Mouse (Mus musculus) gastrocnemius, postnatal 36 days (tissue): ENCODE results near the gene Galntl6. TPM values are rescaled to one million over a fixed set of nuclear protein-coding genes. Genes with fewer than 3 reads are reported as not detected.

Experiments used
- DNase-seq, 2 experiments: peaks; one replicate each; pipeline ENCODE4 v3.0.0; 2022
- intact Hi-C: fragments of 180-260 bp; cut with DNase I; formaldehyde crosslinking; loops from one replicate; pipeline ENCODE4 v1.15.1; 2025
- total RNA-seq, 2 experiments: library from RNA; stranded (reverse); gene quantifications; 2 replicates each; pipeline ENCODE4 v1.2.3; 2021

Gene Galntl6
- total RNA-seq, 2 experiments from 2014 or later: not detected

DNA sequence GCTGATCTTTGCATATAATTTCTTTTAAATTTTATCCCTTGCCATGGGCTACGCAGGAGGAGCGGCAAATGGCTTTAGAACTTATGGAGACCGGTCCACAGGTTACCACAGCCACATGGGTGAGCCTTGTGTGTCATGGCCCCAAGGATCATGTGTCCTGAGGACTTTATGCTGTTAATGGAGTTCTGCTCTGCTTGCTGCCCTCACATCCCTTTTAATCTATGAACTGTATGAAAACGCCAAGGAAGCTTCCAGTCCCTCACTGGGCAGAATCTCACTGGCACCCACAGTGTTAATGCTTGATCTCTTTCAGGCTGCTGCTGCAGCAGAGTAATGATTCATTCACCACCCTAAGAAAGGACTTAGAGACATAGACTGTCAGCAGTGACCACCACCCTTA lies 935.1 kb downstream of the Galntl6 start:
- no peak for DNase-seq
- intact Hi-C loops: no loop called here

GRCm38 (mm10) chr8:57974093-57974492 lies 938.3 kb downstream of the Galntl6 start:
- no peak for DNase-seq
- intact Hi-C loops: no loop called here

GRCm38 (mm10) chr8:57972832-57973231 lies 939.6 kb downstream of the Galntl6 start:
- DNase-seq: no peak
- intact Hi-C loops: no loop called here

- no peak for DNase-seq
- intact Hi-C loops: no loop called here
Measured at GRCm38 (mm10) chr8:57966676-57967075, 945.8 kb downstream of the Galntl6 start.

DNA sequence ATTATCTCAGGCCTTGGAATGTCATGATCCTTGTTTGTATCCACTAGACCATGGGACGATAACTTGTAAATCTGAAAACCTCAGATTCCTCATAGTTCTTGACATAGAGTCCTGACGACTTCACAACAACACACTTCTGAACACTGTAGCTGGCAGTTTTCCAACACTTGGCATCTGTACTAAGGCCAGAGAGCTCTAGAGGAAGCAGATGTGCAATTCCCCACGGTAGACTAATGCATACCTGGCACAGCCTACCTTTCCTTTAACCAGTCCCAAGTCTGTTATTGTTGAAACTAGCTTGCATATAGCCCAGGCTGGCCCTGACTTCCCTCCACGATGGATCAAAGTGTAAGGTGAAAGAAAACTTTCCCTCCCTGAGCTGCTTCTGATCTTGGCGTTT lies 946.9 kb downstream of the Galntl6 start:
- intact Hi-C loops: no loop called here
- DNase-seq: no peak

DNA sequence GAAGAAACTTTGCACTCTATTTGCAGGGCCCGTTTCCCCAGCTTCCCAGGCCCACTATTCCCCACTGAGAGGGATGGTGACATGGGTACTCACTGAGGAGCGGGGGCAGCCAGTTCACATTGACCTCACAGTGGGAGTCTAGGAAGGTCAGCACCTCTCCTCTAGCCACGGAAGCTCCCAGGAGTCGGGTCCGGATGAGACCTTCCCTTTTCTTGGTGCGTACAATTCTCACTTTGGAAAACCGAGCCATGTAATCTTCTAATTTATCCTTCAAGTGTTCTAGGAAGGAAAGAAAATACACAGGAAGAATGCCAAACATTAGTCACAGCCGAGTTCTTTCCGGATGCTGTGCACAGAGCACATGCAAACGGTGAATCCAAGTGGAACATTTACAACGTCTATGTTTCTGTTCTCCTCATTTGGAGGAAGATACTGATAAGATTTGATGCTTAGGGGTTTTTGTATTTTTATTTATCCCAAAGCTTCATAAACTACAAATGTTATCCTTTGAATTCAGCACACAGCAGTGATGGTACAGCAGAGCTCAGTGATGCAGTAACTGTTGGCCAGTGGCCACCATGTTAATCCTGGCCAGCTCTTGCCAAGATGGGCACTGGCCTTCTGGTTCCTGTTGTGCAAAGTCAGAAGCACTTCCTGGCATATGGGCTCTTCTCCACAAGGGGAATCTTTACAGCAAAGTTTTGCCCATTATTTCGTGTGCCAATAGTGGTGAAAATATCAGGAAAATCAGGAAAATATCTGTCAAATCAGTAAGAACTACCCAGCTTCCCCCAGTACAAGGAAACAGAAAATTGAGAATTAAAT lies 949.9 kb downstream of the Galntl6 start:
- intact Hi-C loops: no loop called here
- DNase-seq: no peak

GRCm38 (mm10) chr8:57959136-57959535 lies 953.3 kb downstream of the Galntl6 start:
- intact Hi-C loops: no loop called here
- no peak for DNase-seq

DNA sequence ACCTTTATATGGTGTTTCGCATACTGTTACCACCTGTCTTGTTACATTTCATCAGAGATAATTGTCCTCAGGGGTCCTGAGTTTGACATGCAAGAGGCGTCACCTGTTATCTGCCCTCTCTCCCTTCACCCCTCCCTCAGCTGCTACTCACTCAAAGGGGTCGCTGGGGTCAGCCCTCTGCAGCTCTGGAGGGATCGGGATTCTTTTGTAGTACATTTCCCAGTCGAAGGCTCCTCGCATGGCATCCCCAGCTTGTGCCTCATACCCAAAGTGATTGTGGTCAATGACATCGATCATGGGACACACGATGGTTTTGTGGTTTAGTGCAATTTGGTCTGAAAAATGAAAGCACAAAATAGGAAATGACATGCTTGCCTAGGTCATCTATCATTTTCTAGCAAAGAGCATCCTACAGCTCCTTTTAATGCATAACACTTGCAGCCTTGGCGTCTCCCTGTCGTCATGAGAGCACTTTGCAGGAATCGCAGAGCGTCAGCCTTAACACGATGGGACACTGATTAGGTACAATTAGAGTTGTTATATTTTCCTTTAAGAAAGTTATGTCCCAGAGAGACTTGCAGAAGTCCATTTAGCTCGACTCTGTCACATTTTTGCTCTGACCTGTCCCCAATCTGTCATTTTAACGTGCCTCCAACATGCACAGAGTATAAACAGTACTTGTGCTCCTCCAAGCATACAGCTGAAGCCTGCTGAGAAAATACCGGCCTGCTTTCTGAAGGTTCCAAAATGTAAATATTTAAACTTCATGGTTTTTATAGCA lies 954.1 kb downstream of the Galntl6 start:
- intact Hi-C loops: no loop called here
- DNase-seq: no peak

DNA sequence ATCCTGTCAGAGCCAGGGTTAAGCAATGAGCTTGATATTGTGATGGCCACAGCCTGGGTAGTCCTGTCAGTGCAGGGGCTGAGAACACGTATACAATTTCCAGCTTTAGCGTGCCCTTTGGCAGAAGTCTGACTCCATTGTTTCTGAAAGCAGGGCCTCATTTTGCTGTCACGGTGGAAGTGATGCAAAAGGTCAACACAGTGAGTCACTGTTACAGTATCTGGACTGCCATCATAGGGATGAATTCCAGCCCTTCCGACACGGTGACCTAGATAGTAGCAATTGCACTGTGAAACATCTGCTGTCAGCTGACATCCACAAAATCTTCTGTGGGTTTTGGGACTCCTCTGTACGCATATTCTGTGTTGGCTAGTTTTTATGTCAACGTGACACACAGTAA lies 956.9 kb downstream of the Galntl6 start:
- intact Hi-C loops: no loop called here
- no peak for DNase-seq

DNA sequence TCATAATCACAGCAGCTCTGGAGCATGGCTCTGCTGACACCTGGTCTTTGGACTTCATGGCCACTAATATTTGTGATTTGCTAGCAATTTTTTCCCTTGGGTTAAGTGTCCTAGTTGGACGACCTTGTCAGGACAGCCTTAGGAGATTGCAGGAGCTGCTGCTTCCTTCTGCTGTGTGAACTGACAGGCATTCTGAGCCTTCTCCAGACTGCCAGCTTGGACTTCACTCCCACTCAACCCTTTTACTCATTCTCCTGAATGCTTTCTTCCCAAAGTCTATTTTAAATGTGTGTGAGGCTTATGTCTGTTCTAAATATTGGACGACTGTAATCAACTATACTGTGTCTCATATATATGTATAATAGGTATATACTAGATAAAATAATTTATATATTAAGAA lies 971.3 kb downstream of the Galntl6 start:
- intact Hi-C loops: no loop called here
- DNase-seq: no peak

DNA sequence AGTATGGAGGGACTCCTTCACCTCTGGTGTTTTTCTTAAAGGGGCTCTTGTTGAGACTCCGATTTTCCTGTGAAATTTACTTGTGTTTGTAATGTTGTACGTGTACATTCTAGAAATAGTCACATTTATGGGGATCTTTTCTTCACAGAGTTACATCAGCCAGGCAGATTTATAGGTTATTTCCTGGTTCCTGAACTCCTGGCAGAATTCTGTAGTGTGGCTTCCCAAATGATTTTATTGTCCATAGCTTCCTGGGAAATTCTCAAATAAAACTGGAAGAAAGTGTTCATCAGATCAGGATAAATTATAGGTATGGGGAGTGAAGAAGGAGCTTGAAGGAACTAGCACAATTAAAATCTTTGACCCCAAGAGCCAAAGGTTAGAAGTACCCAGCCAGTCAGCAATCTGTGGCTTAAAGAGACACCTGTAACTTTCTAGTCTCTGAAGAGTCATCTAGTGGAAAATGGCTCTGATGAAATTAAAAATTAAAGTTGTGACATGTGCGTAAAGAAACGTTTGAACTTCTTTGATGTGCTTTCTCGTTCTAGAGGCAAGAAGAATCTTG lies 972.5 kb downstream of the Galntl6 start:
- no peak for DNase-seq
- intact Hi-C loops: no loop called here

DNA sequence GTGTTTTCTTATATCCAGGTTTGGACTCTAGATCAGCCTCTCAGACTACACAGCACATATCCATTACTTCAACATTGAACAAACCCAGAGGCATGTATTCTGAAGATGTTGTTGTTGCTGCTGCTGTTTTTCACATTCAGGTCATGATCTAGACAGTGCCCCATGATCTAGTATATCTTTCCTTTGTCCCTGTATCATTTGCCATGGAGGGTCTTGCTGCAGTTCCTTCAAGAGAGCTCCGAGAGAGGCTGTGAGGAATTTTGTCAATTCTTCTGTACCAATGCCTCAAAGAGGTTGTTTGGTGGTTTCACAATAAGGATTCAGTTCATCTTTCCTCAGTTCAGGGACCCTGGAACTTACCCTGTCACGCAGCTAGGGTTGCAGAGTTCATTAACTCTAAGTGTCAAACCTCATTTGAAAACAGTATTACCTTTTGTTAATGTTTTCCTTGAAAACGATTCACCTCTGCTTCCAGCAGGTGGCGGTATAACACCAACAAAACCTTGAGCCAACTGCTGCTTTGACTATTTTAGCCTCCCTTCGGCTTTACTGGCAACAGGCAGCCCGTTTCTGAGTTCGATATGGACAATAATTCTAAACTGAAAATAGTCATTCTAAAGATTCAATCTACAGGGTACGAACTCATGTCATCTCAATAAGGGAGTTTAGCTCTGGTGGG lies 973.1 kb downstream of the Galntl6 start:
- intact Hi-C loops: no loop called here

GRCm38 (mm10) chr8:57927074-57927473 lies 985.4 kb downstream of the Galntl6 start:
- intact Hi-C loops: no loop called here
- DNase-seq: no peak

More for the DNA sequence above, 973.1 kb downstream of the Galntl6 start:
- DNase-seq: peak in 1 of 2 experiments; percentile 9

GRCm38 (mm10) chr8:57923556-57923955 lies 988.9 kb downstream of the Galntl6 start:
- intact Hi-C loops: no loop called here
- DNase-seq: no peak

GRCm38 (mm10) chr8:57923130-57923529 lies 989.3 kb downstream of the Galntl6 start:
- intact Hi-C loops: no loop called here
- DNase-seq: no peak

- intact Hi-C loops: no loop called here
- DNase-seq: no peak
Measured at GRCm38 (mm10) chr8:57922214-57923070, 990.0 kb downstream of the Galntl6 start.

GRCm38 (mm10) chr8:57920326-57920903 lies 992.0 kb downstream of the Galntl6 start:
- intact Hi-C loops: no loop called here
- no peak for DNase-seq

DNA sequence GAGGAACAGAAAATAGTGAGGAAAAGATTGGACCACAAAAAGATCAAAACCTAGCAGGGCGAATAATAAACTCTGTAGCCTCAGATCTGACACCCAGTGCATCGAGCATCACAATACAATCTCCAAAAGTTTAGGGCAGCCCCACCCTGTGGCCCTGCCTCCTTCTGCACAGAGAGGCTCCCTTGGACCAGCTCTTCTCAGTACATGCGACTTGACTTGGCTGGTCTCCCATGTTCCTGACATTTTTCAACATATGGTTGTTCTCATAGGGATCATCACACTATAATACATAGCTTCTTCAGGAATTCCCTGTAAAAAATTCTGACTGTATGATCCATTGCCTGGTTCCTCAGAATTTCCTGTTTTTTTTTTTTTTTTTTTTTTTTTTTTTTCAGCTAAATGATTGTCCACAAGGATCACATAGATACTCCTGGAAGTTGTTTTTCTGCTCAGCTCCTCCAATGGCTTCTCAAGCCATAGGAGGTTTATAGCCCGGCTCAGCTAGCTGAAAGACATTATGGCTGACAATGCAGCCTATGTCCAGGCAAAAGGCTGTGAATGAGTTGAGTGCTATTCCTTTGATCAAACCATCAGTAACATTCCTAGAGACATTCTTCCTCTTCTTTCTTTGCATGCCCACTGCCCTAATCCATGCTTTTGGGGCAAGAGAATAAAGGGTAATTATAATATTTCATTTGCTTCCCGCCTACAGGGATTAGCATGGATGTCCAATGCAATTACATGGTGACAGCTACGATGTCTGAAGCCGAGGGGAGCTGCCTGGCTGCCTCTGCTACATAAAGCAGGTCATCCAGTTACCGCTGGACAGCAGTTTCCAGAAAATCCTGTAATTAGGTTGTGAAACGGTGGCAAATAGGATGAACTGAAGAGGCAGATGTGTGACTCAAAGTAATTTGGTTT lies 993.5 kb downstream of the Galntl6 start:
- no peak for DNase-seq
- intact Hi-C loops: no loop called here

GRCm38 (mm10) chr8:57893360-57893759 lies 1019.1 kb downstream of the Galntl6 start:
- DNase-seq: no peak
- intact Hi-C loops: no loop called here
